Mouse (Mus musculus): ENCODE measurements at regions not wholly inside any gene's neighbourhood (a gene's known extent, or its start where the extent isn't known, plus 50 kb on each side); places are given as distances from the start of the nearest gene placed in this dataset.

- 0 out of 2 replicates have a peak overlapping the region, but pooled peaks have one; percentile 1 for H3K27ac ChIP-seq (replicated peaks; ENCODE audit: low read depth, low read length)
- H3K4me3 ChIP-seq (replicated peaks; ENCODE audit: low read length): no peak overlapping the region
- no peaks in the 10 kb centered on the region for H3K9me3 ChIP-seq (ENCODE audit: control insufficient read depth, low read length)
- 25% methylated on average over 8 of the region's 8 CpGs for WGBS
- peak; percentile 18 for DNase-seq (ENCODE audit: low spot score)
- ATAC-seq (ENCODE audit: low FRiP score, low read depth): no peak
- no peak overlapping the region for H3K9ac ChIP-seq (ENCODE audit: low read depth, low read length, severe bottlenecking)
- TF ChIP-seq POLR2A (IDR thresholded peaks at IDR 0.05; ENCODE audit: borderline replicate concordance, extremely low read depth, insufficient read depth, insufficient read length): no peak
- no peaks in the 10 kb centered on the region for H3K27me3 ChIP-seq (ENCODE audit: control insufficient read depth, insufficient read depth, low read length)
- H3K4me2 ChIP-seq (replicated peaks; ENCODE audit: low read depth, low read length, severe bottlenecking): no peak overlapping the region
- peaks cover 17% of the 10 kb centered on the region for H3K4me1 ChIP-seq (ENCODE audit: control insufficient read depth, insufficient read depth, low read length)
- no peaks in the 10 kb centered on the region for H3K36me3 ChIP-seq (ENCODE audit: control insufficient read depth, insufficient read depth, low read length)
Measured at GRCm38 (mm10) chr7:133494982-133495550, 106.9 kb downstream of the Tex36 start.

GRCm38 (mm10) chr7:133494256-133494981, 107.5 kb downstream of the Tex36 start:
- H3K36me3 ChIP-seq (ENCODE audit: control insufficient read depth, insufficient read depth, low read length): no peaks in the 10 kb centered on the region
- 0 out of 2 replicates have a peak overlapping the region, but pooled peaks have one; percentile 1 for H3K27ac ChIP-seq (replicated peaks; ENCODE audit: low read depth, low read length)
- H3K4me3 ChIP-seq (replicated peaks; ENCODE audit: low read length): no peak overlapping the region
- DNase-seq (ENCODE audit: low spot score) (no peak), ATAC-seq (ENCODE audit: low FRiP score, low read depth) (no peak)
- no peak overlapping the region for H3K9ac ChIP-seq (ENCODE audit: low read depth, low read length, severe bottlenecking)
- H3K9me3 ChIP-seq (ENCODE audit: control insufficient read depth, low read length): no peaks in the 10 kb centered on the region
- no peak overlapping the region for H3K4me2 ChIP-seq (replicated peaks; ENCODE audit: low read depth, low read length, severe bottlenecking)
- no peaks in the 10 kb centered on the region for H3K27me3 ChIP-seq (ENCODE audit: control insufficient read depth, insufficient read depth, low read length)
- TF ChIP-seq POLR2A (IDR thresholded peaks at IDR 0.05; ENCODE audit: borderline replicate concordance, extremely low read depth, insufficient read depth, insufficient read length): no peak
- H3K4me1 ChIP-seq (ENCODE audit: control insufficient read depth, insufficient read depth, low read length): peaks cover 17% of the 10 kb centered on the region
- 33% methylated on average over 10 of the region's 10 CpGs for WGBS

DNA sequence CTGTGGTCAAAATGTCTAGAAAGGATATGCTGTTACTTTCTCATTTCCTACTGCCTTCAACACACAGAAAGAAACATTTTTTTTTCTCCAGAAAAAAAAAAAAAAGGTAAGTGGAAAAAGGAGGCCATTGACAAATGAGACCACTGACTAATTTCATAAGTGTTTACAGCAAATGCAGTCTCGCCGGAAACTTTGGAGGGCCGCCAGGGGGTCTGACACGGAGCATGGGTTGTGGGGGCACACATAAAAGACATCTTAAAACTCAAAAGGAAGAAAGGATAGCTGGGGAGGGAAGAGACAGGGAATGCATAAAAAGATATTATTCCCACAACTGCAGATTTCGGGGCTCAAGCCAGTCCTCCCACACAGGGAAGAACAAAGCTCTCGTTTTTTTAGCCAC, 109.3 kb downstream of the Tex36 start:
- 24% methylated on average over 6 of the region's 6 CpGs for WGBS
- H3K4me3 ChIP-seq (replicated peaks; ENCODE audit: low read length): no peak overlapping the region
- H3K4me1 ChIP-seq (ENCODE audit: control insufficient read depth, insufficient read depth, low read length): peaks cover 20% of the 10 kb centered on the region
- H3K27me3 ChIP-seq (ENCODE audit: control insufficient read depth, insufficient read depth, low read length): no peaks in the 10 kb centered on the region
- no peaks in the 10 kb centered on the region for H3K9me3 ChIP-seq (ENCODE audit: control insufficient read depth, low read length)
- no peak for TF ChIP-seq POLR2A (IDR thresholded peaks at IDR 0.05; ENCODE audit: borderline replicate concordance, extremely low read depth, insufficient read depth, insufficient read length)
- no peak for ATAC-seq (ENCODE audit: low FRiP score, low read depth)
- H3K36me3 ChIP-seq (ENCODE audit: control insufficient read depth, insufficient read depth, low read length): no peaks in the 10 kb centered on the region
- H3K4me2 ChIP-seq (replicated peaks; ENCODE audit: low read depth, low read length, severe bottlenecking): no peak overlapping the region
- H3K27ac ChIP-seq (replicated peaks; ENCODE audit: low read depth, low read length): no peak overlapping the region
- H3K9ac ChIP-seq (ENCODE audit: low read depth, low read length, severe bottlenecking): no peak overlapping the region
- no peak for DNase-seq (ENCODE audit: low spot score)

DNA sequence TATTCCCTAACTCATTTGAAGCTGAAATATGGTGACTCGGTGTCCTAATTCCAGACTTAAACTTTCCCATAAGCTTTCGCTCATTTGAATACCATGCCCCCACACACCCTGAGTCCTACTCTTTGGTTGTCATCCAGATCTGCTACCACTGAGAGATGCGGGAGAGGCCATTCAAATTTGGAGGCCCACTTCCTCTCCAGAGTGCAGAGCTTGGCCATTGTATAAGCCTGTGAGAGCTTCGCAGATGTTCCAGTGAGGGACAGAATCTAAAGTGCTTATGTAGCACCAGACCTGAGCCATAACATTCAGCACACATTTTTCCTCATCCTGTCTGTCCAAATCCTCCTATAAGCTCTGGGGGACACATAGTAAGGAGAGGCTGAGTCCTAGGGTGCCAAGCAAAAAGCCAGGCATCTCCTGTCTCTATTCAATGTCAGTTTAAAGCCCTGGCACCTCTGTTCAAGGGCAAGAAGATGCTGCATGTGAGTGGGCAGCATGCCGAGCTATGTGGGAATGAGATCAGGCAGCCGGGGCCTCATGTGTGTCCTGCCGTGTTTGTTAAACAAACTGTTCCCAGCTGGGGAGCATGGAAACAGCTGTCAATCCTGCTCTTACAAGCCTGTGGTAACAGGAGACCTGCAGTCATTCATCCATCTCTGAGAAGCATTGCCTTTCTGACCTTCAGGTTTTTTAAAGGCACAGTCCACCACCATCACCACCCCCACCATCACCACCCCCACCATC, 113.9 kb downstream of the Tex36 start:
- Histone ChIP-seq H3K9me3 (ENCODE audit: control insufficient read depth, low read length) (no peaks in the 10 kb centered on the region), H3K27me3 (ENCODE audit: control insufficient read depth, insufficient read depth, low read length) (no peaks in the 10 kb centered on the region), H3K4me2 (replicated peaks; ENCODE audit: low read depth, low read length, severe bottlenecking) (no peak overlapping the region), H3K4me3 (replicated peaks; ENCODE audit: low read length) (no peak overlapping the region), H3K27ac (replicated peaks; ENCODE audit: low read depth, low read length) (no peak overlapping the region), H3K36me3 (ENCODE audit: control insufficient read depth, insufficient read depth, low read length) (no peaks in the 10 kb centered on the region), H3K4me1 (ENCODE audit: control insufficient read depth, insufficient read depth, low read length) (peaks cover 10% of the 10 kb centered on the region), H3K9ac (ENCODE audit: low read depth, low read length, severe bottlenecking) (no peak overlapping the region)
- peak; percentile 53; the same call in 1 of the 2 replicates for ATAC-seq (ENCODE audit: low FRiP score, low read depth)
- 47% methylated on average over 7 of the region's 7 CpGs for WGBS
- no peak for TF ChIP-seq POLR2A (IDR thresholded peaks at IDR 0.05; ENCODE audit: borderline replicate concordance, extremely low read depth, insufficient read depth, insufficient read length)
- DNase-seq (ENCODE audit: low spot score): peak; percentile 57

DNA sequence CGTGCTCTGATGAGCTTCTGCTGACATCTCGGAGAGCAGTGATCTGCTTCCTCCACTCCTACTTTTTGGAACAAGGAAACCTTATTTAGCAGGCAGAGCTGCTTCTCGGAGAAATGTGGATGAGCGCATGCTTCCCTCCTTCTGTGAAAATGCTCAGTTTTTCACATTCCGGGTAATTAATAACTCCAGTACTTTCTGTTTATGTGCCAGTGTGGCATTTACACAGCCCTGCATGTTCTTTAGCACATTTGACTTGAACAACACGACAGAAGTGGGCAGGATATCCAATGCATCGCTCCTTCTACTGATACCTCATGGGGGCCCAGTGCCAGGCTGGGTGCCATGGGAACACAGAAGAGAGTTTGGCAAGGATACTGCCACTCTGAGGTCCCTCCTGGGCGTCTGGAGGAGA, 117.5 kb downstream of the Tex36 start:
- Histone ChIP-seq H3K27me3 (ENCODE audit: control insufficient read depth, insufficient read depth, low read length) (no peaks in the 10 kb centered on the region), H3K4me1 (ENCODE audit: control insufficient read depth, insufficient read depth, low read length) (0 out of 2 replicates have a peak, but pooled peaks cover 3% of the 10 kb centered on the region), H3K9me3 (ENCODE audit: control insufficient read depth, low read length) (no peaks in the 10 kb centered on the region), H3K4me2 (replicated peaks; ENCODE audit: low read depth, low read length, severe bottlenecking) (no peak overlapping the region), H3K27ac (replicated peaks; ENCODE audit: low read depth, low read length) (no peak overlapping the region), H3K4me3 (replicated peaks; ENCODE audit: low read length) (no peak overlapping the region), H3K36me3 (ENCODE audit: control insufficient read depth, insufficient read depth, low read length) (no peaks in the 10 kb centered on the region), H3K9ac (ENCODE audit: low read depth, low read length, severe bottlenecking) (no peak overlapping the region)
- no peak for TF ChIP-seq POLR2A (IDR thresholded peaks at IDR 0.05; ENCODE audit: borderline replicate concordance, extremely low read depth, insufficient read depth, insufficient read length)
- ATAC-seq (ENCODE audit: low FRiP score, low read depth) (no peak), DNase-seq (ENCODE audit: low spot score) (no peak)
- 78% methylated on average over 8 of the region's 8 CpGs for WGBS
